Mouse (Mus musculus): ENCODE data around the gene D630003M21Rik. TPM values are rescaled to one million over a fixed set of nuclear protein-coding genes. Genes with fewer than 3 reads are reported as not detected.
A peak's percentile ranks its signal among the peaks of the same experiment; 100 is the strongest.

The D630003M21Rik gene
- polyA plus RNA-seq, 1 experiment from 2014 or later: 0.67 TPM

GRCm38 (mm10) chr2:158230617-158231016 is 1.6 kb upstream of the D630003M21Rik start:
- H3K4me3 ChIP-seq (ENCODE audit: low read depth, low read length): no peak overlapping the region
- no peak overlapping the region for H3K9ac ChIP-seq (replicated peaks)
- no peak for TF ChIP-seq CTCF (IDR thresholded peaks at IDR 0.05; ENCODE audit: low read depth)
- no peak for TF ChIP-seq EP300 (IDR thresholded peaks at IDR 0.05; ENCODE audit: low read depth)
- H3K4me1 ChIP-seq (ENCODE audit: insufficient read depth): peaks cover 5% of the 10 kb centered on the region; the same call in 1 of the 2 replicates
- ATAC-seq (no peak), DNase-seq (no peak)
- no peak overlapping the region for H3K27ac ChIP-seq (ENCODE audit: low read depth)
- no peaks in the 10 kb centered on the region for H3K36me3 ChIP-seq (replicated peaks; ENCODE audit: insufficient read depth, low read length)
- 54% methylated on average over 6 of the region's 6 CpGs for WGBS (ENCODE audit: insufficient replicate concordance)
- no peaks in the 10 kb centered on the region for H3K9me3 ChIP-seq (ENCODE audit: low read length)
- no peak overlapping the region for H3K4me2 ChIP-seq (ENCODE audit: low read depth, low read length)
- peaks cover 20% of the 10 kb centered on the region for H3K27me3 ChIP-seq (ENCODE audit: insufficient read depth, low read length)

GRCm38 (mm10) chr2:158229503-158229892 is 476 bp upstream of the D630003M21Rik start:
- Histone ChIP-seq H3K4me1 (ENCODE audit: insufficient read depth) (peaks cover 5% of the 10 kb centered on the region; the same call in 1 of the 2 replicates), H3K36me3 (replicated peaks; ENCODE audit: insufficient read depth, low read length) (no peaks in the 10 kb centered on the region), H3K9me3 (ENCODE audit: low read length) (no peaks in the 10 kb centered on the region), H3K27me3 (ENCODE audit: insufficient read depth, low read length) (peaks cover 20% of the 10 kb centered on the region), H3K4me2 (ENCODE audit: low read depth, low read length) (peak overlapping the region; percentile 60), H3K9ac (replicated peaks) (no peak overlapping the region), H3K4me3 (ENCODE audit: low read depth, low read length) (peak overlapping the region; percentile 10; the same call in 1 of the 2 replicates), H3K27ac (ENCODE audit: low read depth) (no peak overlapping the region)
- WGBS (ENCODE audit: insufficient replicate concordance): 25% methylated on average over 7 of the region's 7 CpGs
- no peak for TF ChIP-seq EP300 (IDR thresholded peaks at IDR 0.05; ENCODE audit: low read depth)
- TF ChIP-seq CTCF (IDR thresholded peaks at IDR 0.05; ENCODE audit: low read depth): no peak
- ATAC-seq (no peak), DNase-seq (no peak)

GRCm38 (mm10) chr2:158225301-158225700 is 3.7 kb downstream of the D630003M21Rik start:
- Histone ChIP-seq H3K9me3 (ENCODE audit: low read length) (no peaks in the 10 kb centered on the region), H3K36me3 (replicated peaks; ENCODE audit: insufficient read depth, low read length) (no peaks in the 10 kb centered on the region), H3K27me3 (ENCODE audit: insufficient read depth, low read length) (peaks cover 16% of the 10 kb centered on the region), H3K4me2 (ENCODE audit: low read depth, low read length) (no peak overlapping the region), H3K27ac (ENCODE audit: low read depth) (no peak overlapping the region), H3K4me3 (ENCODE audit: low read depth, low read length) (no peak overlapping the region), H3K4me1 (ENCODE audit: insufficient read depth) (peaks cover 5% of the 10 kb centered on the region; the same call in 1 of the 2 replicates), H3K9ac (replicated peaks) (no peak overlapping the region)
- DNase-seq (peak; percentile 39), ATAC-seq (peak; percentile 31; the same call in 1 of the 2 replicates)
- no peak for TF ChIP-seq EP300 (IDR thresholded peaks at IDR 0.05; ENCODE audit: low read depth)
- TF ChIP-seq CTCF (IDR thresholded peaks at IDR 0.05; ENCODE audit: low read depth): peak; percentile 56
- 52% methylated on average over 5 of the region's 5 CpGs for whole genome bisulfite sequencing (ENCODE audit: insufficient replicate concordance)

GRCm38 (mm10) chr2:158223497-158223896 is 5.5 kb downstream of the D630003M21Rik start:
- Histone ChIP-seq H3K4me3 (ENCODE audit: low read depth, low read length) (no peak overlapping the region), H3K27ac (ENCODE audit: low read depth) (no peak overlapping the region), H3K27me3 (ENCODE audit: insufficient read depth, low read length) (peaks cover 3% of the 10 kb centered on the region; the same call in 1 of the 2 replicates), H3K9me3 (ENCODE audit: low read length) (no peaks in the 10 kb centered on the region), H3K4me1 (ENCODE audit: insufficient read depth) (no peaks in the 10 kb centered on the region), H3K9ac (replicated peaks) (no peak overlapping the region), H3K4me2 (ENCODE audit: low read depth, low read length) (no peak overlapping the region), H3K36me3 (replicated peaks; ENCODE audit: insufficient read depth, low read length) (no peaks in the 10 kb centered on the region)
- 76% methylated on average over 3 of the region's 3 CpGs for WGBS (ENCODE audit: insufficient replicate concordance)
- DNase-seq: no peak
- ATAC-seq: no peak
- TF ChIP-seq EP300 (IDR thresholded peaks at IDR 0.05; ENCODE audit: low read depth): no peak
- no peak for TF ChIP-seq CTCF (IDR thresholded peaks at IDR 0.05; ENCODE audit: low read depth)

- no peaks in the 10 kb centered on the region for H3K27me3 ChIP-seq (ENCODE audit: insufficient read depth, low read length)
- WGBS (ENCODE audit: insufficient replicate concordance): 75% methylated on average over 4 of the region's 4 CpGs
- no peak overlapping the region for H3K27ac ChIP-seq (ENCODE audit: low read depth)
- no peak overlapping the region for H3K9ac ChIP-seq (replicated peaks)
- TF ChIP-seq EP300 (IDR thresholded peaks at IDR 0.05; ENCODE audit: low read depth) (no peak), CTCF (IDR thresholded peaks at IDR 0.05; ENCODE audit: low read depth) (no peak)
- no peak for DNase-seq
- H3K4me2 ChIP-seq (ENCODE audit: low read depth, low read length): no peak overlapping the region
- H3K36me3 ChIP-seq (replicated peaks; ENCODE audit: insufficient read depth, low read length): no peaks in the 10 kb centered on the region
- ATAC-seq: no peak
- no peaks in the 10 kb centered on the region for H3K9me3 ChIP-seq (ENCODE audit: low read length)
- H3K4me1 ChIP-seq (ENCODE audit: insufficient read depth): no peaks in the 10 kb centered on the region
- no peak overlapping the region for H3K4me3 ChIP-seq (ENCODE audit: low read depth, low read length)
Observed at GRCm38 (mm10) chr2:158222664-158223063, 6.4 kb downstream of the D630003M21Rik start.

- Histone ChIP-seq H3K9ac (replicated peaks) (no peak overlapping the region), H3K27me3 (ENCODE audit: insufficient read depth, low read length) (no peaks in the 10 kb centered on the region), H3K36me3 (replicated peaks; ENCODE audit: insufficient read depth, low read length) (no peaks in the 10 kb centered on the region), H3K4me3 (ENCODE audit: low read depth, low read length) (no peak overlapping the region), H3K27ac (ENCODE audit: low read depth) (no peak overlapping the region), H3K4me2 (ENCODE audit: low read depth, low read length) (no peak overlapping the region), H3K4me1 (ENCODE audit: insufficient read depth) (no peaks in the 10 kb centered on the region), H3K9me3 (ENCODE audit: low read length) (no peaks in the 10 kb centered on the region)
- TF ChIP-seq EP300 (IDR thresholded peaks at IDR 0.05; ENCODE audit: low read depth) (no peak), CTCF (IDR thresholded peaks at IDR 0.05; ENCODE audit: low read depth) (no peak)
- WGBS (ENCODE audit: insufficient replicate concordance): 68% methylated on average over 9 of the region's 9 CpGs
- DNase-seq (no peak), ATAC-seq (no peak)
Observed at GRCm38 (mm10) chr2:158221446-158222084, 7.5 kb downstream of the D630003M21Rik start.
